Mouse (Mus musculus) lung, adult 2 months (tissue): Measurements from ENCODE around the gene Pld5.
"Not testable (repeated sequence)": the region's sequence is repeated elsewhere in the genome, so short reads cannot be mapped to it uniquely, and the experiment has no call there.

ENCODE experiments used
- CTCF ChIP-seq: fragments of 200-500 bp; IDR thresholded peaks from 2 replicates; pipeline ENCODE4 v1.5.1; 2011; ENCODE audit warnings: mild to moderate bottlenecking, low read length, control low read depth; ENCODE audit not compliant: insufficient read depth
- POLR2A ChIP-seq: fragments of 200-500 bp; IDR thresholded peaks from 2 replicates; pipeline ENCODE4 v1.6.1; 2011; ENCODE audit warnings: low read depth, mild to moderate bottlenecking, control low read depth, low read length, borderline replicate concordance; ENCODE audit errors: extremely low read depth

GRCm38 (mm10) chr1:175979014-175979413, 296.1 kb downstream of the Pld5 start, which contains the start of gene Rbm8a2:
- TF ChIP-seq CTCF, POLR2A: not testable (repeated sequence)
